Mouse (Mus musculus) cortical plate, adult 2 months (tissue): ENCODE results near the gene Hormad2.

Experiments used
- CTCF ChIP-seq: fragments of 200-500 bp; IDR thresholded peaks from 2 replicates; pipeline ENCODE4 v1.5.1; 2011; ENCODE audit warnings: mild to moderate bottlenecking, control low read depth, low read length; ENCODE audit not compliant: insufficient read depth; ENCODE audit errors: extremely low read depth
- POLR2A ChIP-seq: fragments of 200-500 bp; IDR thresholded peaks from 2 replicates; pipeline ENCODE4 v1.6.1; 2011; ENCODE audit warnings: mild to moderate bottlenecking, low read length, control low read depth; ENCODE audit not compliant: insufficient read depth; ENCODE audit errors: extremely low read depth

GRCm38 (mm10) chr11:4312180-4312579, 128.7 kb downstream of the Hormad2 start:
- TF ChIP-seq CTCF (no peak), POLR2A (no peak)
